Mouse (Mus musculus): ENCODE data around the gene Ndufs2.

The Ndufs2 gene

GRCm38 (mm10) chr1:171232800-171233730 is 18.1 kb downstream of the Ndufs2 start:
- in situ Hi-C loops (cut with MboI, MseI) = no loop called here

- in situ Hi-C loops (cut with MboI, MseI) = no loop called here
Measured at GRCm38 (mm10) chr1:171232348-171232747, 18.8 kb downstream of the Ndufs2 start.

- in situ Hi-C loops (cut with MboI, MseI) = no loop called here
Measured at GRCm38 (mm10) chr1:171231844-171232243, 19.3 kb downstream of the Ndufs2 start.

DNA sequence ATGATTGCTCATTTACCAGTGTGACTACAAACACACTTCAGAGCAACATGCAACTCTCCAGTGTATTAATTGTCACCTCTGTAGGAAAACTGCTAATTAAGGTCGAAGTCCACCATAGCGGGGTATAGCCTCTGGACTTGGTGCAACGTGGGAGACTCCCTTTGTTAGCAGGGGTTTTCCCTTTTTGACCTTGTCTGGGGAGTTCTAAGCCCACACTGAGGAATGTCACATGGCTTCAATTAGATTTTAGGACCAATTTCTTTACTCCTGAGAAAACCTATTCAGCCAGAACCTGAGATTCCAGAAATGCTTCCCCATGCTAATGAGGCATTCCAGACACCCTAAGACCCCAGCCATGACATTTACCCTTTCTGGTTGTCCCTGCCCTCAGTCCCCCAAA is 21.0 kb downstream of the Ndufs2 start:
- in situ Hi-C loops (cut with MboI, MseI) = no loop called here

DNA sequence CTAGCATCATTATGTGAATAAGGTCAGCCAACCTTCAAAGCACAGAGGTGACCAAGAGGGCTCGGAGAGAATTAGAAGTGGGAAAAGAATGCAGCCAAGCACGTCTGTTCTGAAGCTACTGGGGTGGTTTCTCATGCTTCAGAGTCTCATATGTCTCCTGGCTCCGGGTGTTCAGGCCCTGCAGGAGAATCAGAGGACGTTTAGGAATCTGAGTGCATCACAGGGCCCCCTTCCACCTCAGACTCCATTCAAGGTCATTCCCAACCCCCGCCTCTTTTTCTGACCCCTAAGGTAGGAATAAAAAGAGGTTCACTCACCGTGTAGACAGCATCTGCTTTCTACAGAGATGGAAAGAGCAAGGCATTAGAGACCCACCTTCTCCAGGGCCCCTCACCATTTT is 21.4 kb downstream of the Ndufs2 start:
- in situ Hi-C loops (cut with MboI, MseI) = no loop called here

- in situ Hi-C loops (cut with MboI, MseI) = no loop called here
Measured at GRCm38 (mm10) chr1:171227879-171228278, 23.3 kb downstream of the Ndufs2 start.

DNA sequence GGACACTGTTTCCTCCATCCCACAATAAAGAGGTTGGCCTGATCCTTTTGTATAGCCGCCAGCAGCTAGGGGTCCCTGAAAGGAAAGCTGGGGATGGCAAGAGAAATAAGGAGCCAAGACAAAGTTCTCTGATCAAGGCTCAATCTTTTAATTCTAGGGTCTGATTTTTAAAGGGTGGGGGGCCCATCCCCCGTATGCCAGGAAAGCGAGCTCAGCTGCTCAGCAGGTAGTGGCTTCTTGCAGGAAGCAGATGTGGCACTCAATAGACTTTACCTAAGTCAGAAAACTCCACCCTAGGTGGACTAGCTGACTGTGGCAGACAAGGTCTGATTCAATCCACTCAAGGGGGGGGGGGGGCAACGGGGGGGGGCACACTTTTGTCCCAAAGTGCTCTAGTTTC is 24.4 kb downstream of the Ndufs2 start:
- in situ Hi-C loops (cut with MboI, MseI) = no loop called here

DNA sequence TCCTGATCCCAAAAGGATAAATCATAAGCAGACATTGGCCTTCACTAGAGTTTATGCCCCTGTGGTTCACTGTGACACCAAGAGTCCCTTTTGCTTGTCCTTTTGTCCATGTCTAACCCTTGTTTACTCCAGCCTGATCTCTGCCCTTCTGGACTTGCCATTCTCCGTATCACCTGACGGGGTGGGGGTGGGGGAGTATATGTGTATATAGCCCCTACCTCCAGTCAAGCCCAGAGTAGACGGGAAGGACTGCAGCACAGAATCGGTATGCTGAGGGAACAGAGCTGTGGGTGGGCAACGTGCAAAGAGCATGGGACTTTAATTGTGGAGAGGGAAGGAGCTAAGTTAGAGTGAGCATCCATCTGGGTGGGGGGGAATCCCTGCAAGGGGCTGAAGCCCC is 26.3 kb downstream of the Ndufs2 start, which contains the start of gene Apoa2:
Gene Apoa2, plus strand, starts transcription at position 198 of the 400 bp plus-strand sequence.
- in situ Hi-C loops (cut with MboI, MseI) = loop anchor here (5.0 kb wide), 1 partner anchor 108 kb away; no protein-coding TSS in a partner anchor

GRCm38 (mm10) chr1:171223796-171224195 is 27.4 kb downstream of the Ndufs2 start:
- in situ Hi-C loops (cut with MboI, MseI) = loop anchor here (5.0 kb wide), 1 partner anchor 106 kb away; no protein-coding TSS in a partner anchor

DNA sequence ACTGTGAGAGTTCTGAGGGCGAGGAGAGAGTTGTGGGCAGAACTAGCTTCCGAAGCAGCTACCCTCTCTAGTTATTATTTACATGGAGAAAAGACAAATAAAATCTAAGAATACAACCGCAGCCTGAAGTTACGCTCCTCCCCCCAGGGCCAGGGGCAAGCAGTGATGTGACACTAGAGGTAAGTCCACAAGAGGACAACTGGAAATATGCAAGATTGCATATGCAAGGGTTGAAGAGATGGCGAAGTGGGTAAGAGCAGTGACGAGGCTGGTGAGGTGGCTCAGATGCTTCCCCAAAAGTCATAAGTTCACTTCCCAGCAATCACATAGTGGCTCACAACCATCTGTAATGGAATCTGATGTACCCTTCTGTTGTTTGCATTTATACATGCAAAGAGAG is 28.0 kb downstream of the Ndufs2 start:
- in situ Hi-C loops (cut with MboI, MseI) = loop anchor here (5.0 kb wide), 1 partner anchor 106 kb away; no protein-coding TSS in a partner anchor

GRCm38 (mm10) chr1:171222238-171223155 is 28.7 kb downstream of the Ndufs2 start, which contains the start of gene Tomm40l:
Tomm40l (minus strand) TSS chr1:171222514.
- in situ Hi-C loops (cut with MboI, MseI) = loop anchor here (5.0 kb wide), 1 partner anchor 105 kb away; no protein-coding TSS in a partner anchor

- in situ Hi-C loops (cut with MboI, MseI) = loop anchor here (5.0 kb wide), 1 partner anchor 104 kb away; no protein-coding TSS in a partner anchor
Measured at GRCm38 (mm10) chr1:171221281-171222193, 29.7 kb downstream of the Ndufs2 start.

- in situ Hi-C loops (cut with MboI, MseI) = loop anchor here (5.0 kb wide), 1 partner anchor 104 kb away; no protein-coding TSS in a partner anchor
Measured at GRCm38 (mm10) chr1:171220871-171221270, 30.3 kb downstream of the Ndufs2 start.

GRCm38 (mm10) chr1:171216241-171216955 is 34.8 kb downstream of the Ndufs2 start:
- in situ Hi-C loops (cut with MboI, MseI) = no loop called here

DNA sequence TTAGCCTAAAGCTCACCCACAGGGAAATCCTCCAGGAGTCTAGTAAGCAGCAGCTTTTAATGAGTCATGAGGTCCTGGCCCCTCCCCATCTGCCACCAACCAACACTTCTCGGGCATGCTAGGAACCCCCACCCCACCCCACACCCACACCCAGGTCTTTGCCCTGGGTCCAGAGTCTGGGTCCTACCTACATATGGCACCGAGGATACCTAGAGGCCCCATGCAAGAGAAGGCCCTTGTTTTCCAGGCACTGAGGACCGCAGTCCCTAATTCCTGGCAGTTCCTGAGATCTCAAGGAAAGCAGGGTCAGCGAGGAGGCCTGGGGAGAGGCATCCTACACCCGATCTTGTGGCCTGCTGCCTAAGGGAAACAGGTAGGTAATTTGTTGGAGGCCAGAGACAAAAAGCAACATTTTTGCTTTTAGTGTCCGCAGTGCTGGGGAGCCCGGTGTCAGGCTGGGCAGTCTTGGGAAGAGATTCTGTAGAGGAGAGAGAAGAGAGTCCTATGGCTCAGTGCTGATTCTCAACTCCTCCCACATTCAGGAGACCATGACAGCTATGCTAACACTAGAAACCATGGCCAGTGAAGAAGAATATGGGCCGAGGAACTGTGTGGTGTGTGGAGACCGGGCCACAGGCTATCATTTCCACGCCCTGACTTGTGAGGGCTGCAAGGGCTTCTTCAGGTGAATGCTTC is 37.2 kb downstream of the Ndufs2 start, which contains the start of gene Nr1i3:
Gene Nr1i3, plus strand, starts transcription at position 170 of the 696 bp plus-strand sequence.
- in situ Hi-C loops (cut with MboI, MseI) = no loop called here

DNA sequence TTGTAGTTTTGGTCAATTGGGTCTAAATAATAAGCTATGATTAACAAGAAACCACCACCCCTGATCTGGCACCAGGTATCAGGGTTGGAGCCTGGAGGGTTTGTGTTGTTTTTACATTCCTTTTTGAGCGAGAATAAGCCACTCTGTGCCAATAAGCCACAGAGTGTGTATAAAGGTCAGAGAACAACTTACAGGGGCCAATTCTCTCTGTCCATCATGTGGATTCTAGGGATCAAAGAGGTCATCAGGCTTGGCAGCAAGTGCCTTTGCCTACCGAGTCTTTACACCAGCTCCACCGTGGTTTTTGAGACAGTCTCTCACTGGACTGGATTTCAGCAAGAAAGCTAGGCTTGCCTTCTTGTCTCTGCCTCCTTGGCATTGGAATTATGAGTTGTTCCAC is 38.3 kb downstream of the Ndufs2 start:
- in situ Hi-C loops (cut with MboI, MseI) = no loop called here

- in situ Hi-C loops (cut with MboI, MseI) = no loop called here
Measured at GRCm38 (mm10) chr1:171209409-171209808, 41.8 kb downstream of the Ndufs2 start.

- in situ Hi-C loops (cut with MboI, MseI) = no loop called here
Measured at GRCm38 (mm10) chr1:171205704-171206493, 45.3 kb downstream of the Ndufs2 start.

Measured in T-helper 1 cell (primary cell).